Mouse (Mus musculus) spleen, adult 2 months (tissue): ENCODE measurements around the gene Taar8b.

Experiments
- CTCF ChIP-seq: fragments of 200-500 bp; IDR thresholded peaks from 2 replicates; pipeline ENCODE4 v1.5.1; 2011; ENCODE audit warnings: mild to moderate bottlenecking, inconsistent platforms; ENCODE audit not compliant: insufficient read depth, insufficient read length, insufficient replicate concordance; ENCODE audit errors: extremely low read depth
- POLR2A ChIP-seq: fragments of 200-500 bp; IDR thresholded peaks from 2 replicates; pipeline ENCODE4 v1.6.1; 2011; ENCODE audit warnings: low read depth, low read length, inconsistent platforms

GRCm38 (mm10) chr10:24138623-24139261, 46.6 kb upstream of the Taar8b start:
- TF ChIP-seq POLR2A = no peak
- no peak for TF ChIP-seq CTCF
